Mouse (Mus musculus): ENCODE results near the gene Ube2c. TPM values are rescaled to one million over a fixed set of nuclear protein-coding genes. Genes with fewer than 3 reads are reported as not detected.

The Ube2c gene
- polyA plus RNA-seq, 2 experiments: 279 to 293 TPM

DNA sequence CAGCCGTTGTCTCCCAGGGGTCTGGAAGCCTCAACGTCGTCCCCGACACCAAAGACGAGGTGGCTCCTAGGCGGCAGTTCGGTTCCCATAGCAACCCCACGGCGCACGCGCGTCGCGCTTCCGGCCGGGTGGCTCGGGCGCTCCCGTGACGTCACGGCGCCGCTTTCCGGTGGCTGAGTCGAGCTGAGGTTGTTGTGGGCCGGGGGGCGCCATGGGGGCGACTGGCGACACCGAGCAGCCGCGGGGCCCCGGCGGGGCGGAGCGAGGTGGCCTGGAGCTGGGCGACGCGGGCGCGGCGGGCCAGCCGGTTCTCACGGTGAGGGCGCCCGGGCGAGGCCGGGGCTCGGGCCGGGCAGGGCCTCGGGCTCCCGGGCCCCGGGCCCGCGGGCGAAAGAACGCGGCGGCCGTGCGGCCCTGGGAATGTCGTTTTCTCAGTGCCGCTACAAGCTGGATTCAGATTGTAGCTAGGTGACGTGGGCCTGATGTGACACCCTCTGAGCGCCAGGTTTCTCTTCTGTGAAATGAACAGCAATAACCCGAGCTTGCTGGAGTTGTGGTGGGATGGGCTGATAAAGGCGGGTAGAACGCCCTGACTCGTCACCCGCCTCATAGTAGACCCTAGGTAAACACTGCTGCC is 23.7 kb upstream of the Ube2c start, which contains the start of the genes Wfdc3 and Dnttip1:
TSS of gene Wfdc3 (minus strand) at position 89 of the 637 bp plus-strand sequence.
TSS of gene Dnttip1 (plus strand) at position 141 of the 637 bp plus-strand sequence.
- TF ChIP-seq POLR2A (IDR thresholded peaks at IDR 0.05; ENCODE audit: borderline replicate concordance, extremely low read depth, insufficient read depth, insufficient read length): 0 out of 2 replicates have a peak, but pooled peaks have one; percentile 36
- peaks cover 8% of the 10 kb centered on the region for H3K4me1 ChIP-seq (ENCODE audit: control insufficient read depth, insufficient read depth, low read length)
- ATAC-seq (ENCODE audit: low FRiP score, low read depth) (peak; percentile 92), DNase-seq (ENCODE audit: low spot score) (peak; percentile 91)
- peak within 1 kb of the TSS; percentile 85 for H3K4me3 ChIP-seq (replicated peaks; ENCODE audit: low read length)
- H3K4me2 ChIP-seq (replicated peaks; ENCODE audit: low read depth, low read length, severe bottlenecking): peak within 1 kb of the TSS; percentile 85
- H3K27me3 ChIP-seq (ENCODE audit: control insufficient read depth, insufficient read depth, low read length): no peaks in the 10 kb centered on the region
- H3K9ac ChIP-seq (ENCODE audit: low read depth, low read length, severe bottlenecking): peak within 1 kb of the TSS; percentile 96
- H3K36me3 ChIP-seq (ENCODE audit: control insufficient read depth, insufficient read depth, low read length): peaks cover 32% of the 10 kb centered on the region
- WGBS: under 1% methylated on average over 62 of the region's 70 CpGs
- peak within 1 kb of the TSS; percentile 71 for H3K27ac ChIP-seq (replicated peaks; ENCODE audit: low read depth, low read length)
- H3K9me3 ChIP-seq (ENCODE audit: control insufficient read depth, low read length): no peaks in the 10 kb centered on the region

DNA sequence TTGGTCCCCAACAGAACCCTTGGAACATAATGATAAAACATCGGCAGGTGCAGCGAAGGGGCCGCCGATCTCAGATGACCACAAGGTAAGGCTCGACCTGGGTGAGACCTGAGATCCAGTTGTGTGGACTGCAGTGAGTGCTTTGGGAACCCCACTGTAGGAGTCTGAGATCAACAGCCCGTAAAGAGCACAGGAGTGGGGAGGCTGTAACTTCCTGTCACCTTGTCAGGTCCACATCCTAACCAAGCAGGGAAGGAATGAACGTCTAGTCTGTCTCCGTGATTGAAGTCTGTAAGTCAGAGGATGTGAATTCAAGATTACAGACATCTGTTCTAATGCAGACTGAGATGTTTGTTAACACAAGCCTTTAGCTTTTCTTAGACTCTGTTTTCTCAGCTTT is 23.0 kb upstream of the Ube2c start:
- Histone ChIP-seq H3K9ac (ENCODE audit: low read depth, low read length, severe bottlenecking) (peak overlapping the region; percentile 96), H3K27ac (replicated peaks; ENCODE audit: low read depth, low read length) (no peak overlapping the region), H3K4me2 (replicated peaks; ENCODE audit: low read depth, low read length, severe bottlenecking) (peak overlapping the region; percentile 85), H3K9me3 (ENCODE audit: control insufficient read depth, low read length) (no peaks in the 10 kb centered on the region), H3K4me1 (ENCODE audit: control insufficient read depth, insufficient read depth, low read length) (peaks cover 8% of the 10 kb centered on the region), H3K4me3 (replicated peaks; ENCODE audit: low read length) (peak overlapping the region; percentile 85), H3K36me3 (ENCODE audit: control insufficient read depth, insufficient read depth, low read length) (peaks cover 38% of the 10 kb centered on the region), H3K27me3 (ENCODE audit: control insufficient read depth, insufficient read depth, low read length) (no peaks in the 10 kb centered on the region)
- ATAC-seq (ENCODE audit: low FRiP score, low read depth): no peak
- 51% methylated on average over 8 of the region's 8 CpGs for WGBS
- no peak for TF ChIP-seq POLR2A (IDR thresholded peaks at IDR 0.05; ENCODE audit: borderline replicate concordance, extremely low read depth, insufficient read depth, insufficient read length)
- no peak for DNase-seq (ENCODE audit: low spot score)

DNA sequence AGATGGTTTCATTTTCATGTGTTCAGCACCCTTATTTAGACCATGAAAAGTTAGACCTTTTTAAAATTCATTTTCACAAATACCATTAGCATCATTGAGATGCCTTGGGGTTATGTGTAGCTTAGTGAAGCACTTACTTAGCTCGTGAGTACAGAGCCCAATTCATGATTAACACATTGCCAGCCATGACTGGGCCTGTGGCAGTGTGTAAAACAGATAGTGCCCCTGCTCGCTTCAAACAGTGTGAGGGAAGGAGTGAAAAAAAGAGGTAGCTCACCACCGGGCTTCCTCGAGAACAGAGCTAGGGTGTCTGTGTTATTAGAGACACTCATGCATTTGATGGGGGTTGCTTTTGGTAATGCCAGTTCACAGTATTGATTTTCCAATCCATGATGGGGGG is 21.5 kb upstream of the Ube2c start:
- Histone ChIP-seq H3K36me3 (ENCODE audit: control insufficient read depth, insufficient read depth, low read length) (peaks cover 52% of the 10 kb centered on the region), H3K9ac (ENCODE audit: low read depth, low read length, severe bottlenecking) (no peak overlapping the region), H3K4me2 (replicated peaks; ENCODE audit: low read depth, low read length, severe bottlenecking) (no peak overlapping the region), H3K9me3 (ENCODE audit: control insufficient read depth, low read length) (no peaks in the 10 kb centered on the region), H3K4me1 (ENCODE audit: control insufficient read depth, insufficient read depth, low read length) (peaks cover 8% of the 10 kb centered on the region), H3K27ac (replicated peaks; ENCODE audit: low read depth, low read length) (no peak overlapping the region), H3K27me3 (ENCODE audit: control insufficient read depth, insufficient read depth, low read length) (no peaks in the 10 kb centered on the region), H3K4me3 (replicated peaks; ENCODE audit: low read length) (no peak overlapping the region)
- no peak for TF ChIP-seq POLR2A (IDR thresholded peaks at IDR 0.05; ENCODE audit: borderline replicate concordance, extremely low read depth, insufficient read depth, insufficient read length)
- 88% methylated on average over 4 of the region's 4 CpGs for WGBS
- no peak for DNase-seq (ENCODE audit: low spot score)
- ATAC-seq (ENCODE audit: low FRiP score, low read depth): no peak

DNA sequence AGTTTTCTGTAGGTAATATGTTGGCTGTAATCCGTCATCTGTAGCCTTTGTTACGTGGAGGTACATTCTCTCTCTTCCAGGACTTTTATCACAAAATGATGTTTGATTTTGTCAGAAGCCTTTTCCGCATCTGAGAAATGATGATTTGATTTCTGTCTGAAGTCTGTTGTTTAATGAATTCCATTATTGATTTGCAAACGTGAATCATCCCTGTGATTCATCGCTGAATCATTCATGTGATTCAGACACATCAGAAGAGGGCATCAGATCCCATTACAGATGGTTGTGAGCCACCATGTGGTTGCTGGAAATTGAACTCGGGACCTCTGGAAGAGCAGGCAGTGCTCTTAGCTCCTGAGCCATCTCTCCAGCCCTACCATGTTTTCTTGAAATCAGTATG is 20.7 kb upstream of the Ube2c start:
- Histone ChIP-seq H3K9me3 (ENCODE audit: control insufficient read depth, low read length) (no peaks in the 10 kb centered on the region), H3K27me3 (ENCODE audit: control insufficient read depth, insufficient read depth, low read length) (no peaks in the 10 kb centered on the region), H3K27ac (replicated peaks; ENCODE audit: low read depth, low read length) (no peak overlapping the region), H3K36me3 (ENCODE audit: control insufficient read depth, insufficient read depth, low read length) (peaks cover 59% of the 10 kb centered on the region), H3K4me2 (replicated peaks; ENCODE audit: low read depth, low read length, severe bottlenecking) (no peak overlapping the region), H3K4me1 (ENCODE audit: control insufficient read depth, insufficient read depth, low read length) (peaks cover 8% of the 10 kb centered on the region), H3K4me3 (replicated peaks; ENCODE audit: low read length) (no peak overlapping the region), H3K9ac (ENCODE audit: low read depth, low read length, severe bottlenecking) (no peak overlapping the region)
- WGBS: 89% methylated on average over 6 of the region's 6 CpGs
- TF ChIP-seq POLR2A (IDR thresholded peaks at IDR 0.05; ENCODE audit: borderline replicate concordance, extremely low read depth, insufficient read depth, insufficient read length): no peak
- no peak for ATAC-seq (ENCODE audit: low FRiP score, low read depth)
- DNase-seq (ENCODE audit: low spot score): no peak

DNA sequence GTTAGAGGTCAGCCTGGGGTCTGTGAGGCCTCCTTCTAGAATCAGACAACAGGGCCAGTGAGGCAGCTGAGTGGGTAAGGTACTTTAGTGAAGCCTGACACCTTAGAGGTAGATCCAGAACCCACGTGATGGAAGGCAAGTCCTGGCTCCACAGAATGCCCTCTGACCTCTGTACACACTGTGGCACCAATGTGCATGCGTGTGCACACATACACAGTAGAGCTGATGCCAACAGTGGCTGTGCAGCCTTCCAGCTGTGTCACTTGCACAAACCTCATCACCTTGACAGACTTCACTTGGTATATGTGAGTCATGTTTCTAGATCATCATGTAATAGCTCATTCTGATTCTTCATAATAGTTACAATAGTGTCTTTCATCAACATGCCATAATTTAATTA is 17.2 kb upstream of the Ube2c start:
- TF ChIP-seq POLR2A (IDR thresholded peaks at IDR 0.05; ENCODE audit: borderline replicate concordance, extremely low read depth, insufficient read depth, insufficient read length): no peak
- H3K4me3 ChIP-seq (replicated peaks; ENCODE audit: low read length): no peak overlapping the region
- no peak overlapping the region for H3K9ac ChIP-seq (ENCODE audit: low read depth, low read length, severe bottlenecking)
- 90% methylated on average over 2 of the region's 2 CpGs for WGBS
- H3K4me2 ChIP-seq (replicated peaks; ENCODE audit: low read depth, low read length, severe bottlenecking): no peak overlapping the region
- H3K36me3 ChIP-seq (ENCODE audit: control insufficient read depth, insufficient read depth, low read length): peaks cover 91% of the 10 kb centered on the region
- H3K4me1 ChIP-seq (ENCODE audit: control insufficient read depth, insufficient read depth, low read length): no peaks in the 10 kb centered on the region; the same call in 1 of the 2 replicates
- ATAC-seq (ENCODE audit: low FRiP score, low read depth) (no peak), DNase-seq (ENCODE audit: low spot score) (no peak)
- H3K27ac ChIP-seq (replicated peaks; ENCODE audit: low read depth, low read length): no peak overlapping the region
- H3K9me3 ChIP-seq (ENCODE audit: control insufficient read depth, low read length): no peaks in the 10 kb centered on the region
- no peaks in the 10 kb centered on the region for H3K27me3 ChIP-seq (ENCODE audit: control insufficient read depth, insufficient read depth, low read length)
